Mouse (Mus musculus): ENCODE results near the gene Sox30. TPM values are rescaled to one million over a fixed set of nuclear protein-coding genes. Genes with fewer than 3 reads are reported as not detected.
A peak's percentile ranks its signal among the peaks of the same experiment; 100 is the strongest.

The Sox30 gene
- polyA plus RNA-seq, 1 experiment from 2014 or later, result not detected

- H3K27me3 ChIP-seq, result no peaks in the 10 kb centered on the region
- DNase-seq (ENCODE audit: low read depth, low spot score) (no peak), ATAC-seq (peak; percentile 21)
- no peak for TF ChIP-seq CTCF (IDR thresholded peaks at IDR 0.05)
- ChIA-PET CTCF (no interaction called here), POLR2A (no interaction called here)
- in situ Hi-C loops (cut with MboI; ENCODE audit: low pct_unique_long_range_greater_than_20kb), result loop anchor here (10.0 kb wide), 1 partner anchor 159 kb away; no protein-coding TSS in a partner anchor
Measured at GRCm38 (mm10) chr11:46055896-46056769, 76.0 kb downstream of the Sox30 start, which contains the start of gene Adam19. Adam19 (plus strand) TSS chr11:46055992.

GRCm38 (mm10) chr11:46056770-46057411 lies 76.8 kb downstream of the Sox30 start:
- ChIA-PET POLR2A (no interaction called here), CTCF (no interaction called here)
- ATAC-seq, result no peak
- no peak for TF ChIP-seq CTCF (IDR thresholded peaks at IDR 0.05)
- in situ Hi-C loops (cut with MboI; ENCODE audit: low pct_unique_long_range_greater_than_20kb), result loop anchor here (10.0 kb wide), 1 partner anchor 158 kb away; no protein-coding TSS in a partner anchor
- H3K27me3 ChIP-seq, result no peaks in the 10 kb centered on the region
- no peak for DNase-seq (ENCODE audit: low read depth, low spot score)

GRCm38 (mm10) chr11:46058011-46058410 lies 77.9 kb downstream of the Sox30 start:
- no peak for ATAC-seq
- in situ Hi-C loops (cut with MboI; ENCODE audit: low pct_unique_long_range_greater_than_20kb), result loop anchor here (10.0 kb wide), 1 partner anchor 157 kb away; no protein-coding TSS in a partner anchor
- ChIA-PET CTCF (interaction anchor here (0.8 kb wide), 1 partner anchor 24 kb away, joined by 3 read pairs; no protein-coding TSS in a partner anchor), POLR2A (no interaction called here)
- TF ChIP-seq CTCF (IDR thresholded peaks at IDR 0.05), result no peak
- DNase-seq (ENCODE audit: low read depth, low spot score), result no peak
- H3K27me3 ChIP-seq, result no peaks in the 10 kb centered on the region

GRCm38 (mm10) chr11:46058916-46059315 lies 78.8 kb downstream of the Sox30 start:
- ChIA-PET POLR2A (no interaction called here), CTCF (no interaction called here)
- in situ Hi-C loops (cut with MboI; ENCODE audit: low pct_unique_long_range_greater_than_20kb), result loop anchor here (10.0 kb wide), 1 partner anchor 156 kb away; no protein-coding TSS in a partner anchor
- no peaks in the 10 kb centered on the region for H3K27me3 ChIP-seq
- TF ChIP-seq CTCF (IDR thresholded peaks at IDR 0.05), result no peak
- ATAC-seq (no peak), DNase-seq (ENCODE audit: low read depth, low spot score) (no peak)

- ChIA-PET CTCF (no interaction called here), POLR2A (no interaction called here)
- in situ Hi-C loops (cut with MboI; ENCODE audit: low pct_unique_long_range_greater_than_20kb), result loop anchor here (10.0 kb wide), 1 partner anchor 155 kb away; no protein-coding TSS in a partner anchor
- no peak for TF ChIP-seq CTCF (IDR thresholded peaks at IDR 0.05)
- ATAC-seq, result no peak
- no peak for DNase-seq (ENCODE audit: low read depth, low spot score)
- no peaks in the 10 kb centered on the region for H3K27me3 ChIP-seq
Measured at GRCm38 (mm10) chr11:46059887-46060650, 80.0 kb downstream of the Sox30 start.

- DNase-seq (ENCODE audit: low read depth, low spot score) (no peak), ATAC-seq (no peak)
- TF ChIP-seq CTCF (IDR thresholded peaks at IDR 0.05), result no peak
- in situ Hi-C loops (cut with MboI; ENCODE audit: low pct_unique_long_range_greater_than_20kb), result no loop called here
- CTCF ChIA-PET, result no interaction called here
- H3K27me3 ChIP-seq, result no peaks in the 10 kb centered on the region
- POLR2A ChIA-PET, result no interaction called here
Measured at GRCm38 (mm10) chr11:46060651-46061020, 80.5 kb downstream of the Sox30 start.

- POLR2A ChIA-PET, result no interaction called here
- CTCF ChIA-PET, result no interaction called here
- no peak for TF ChIP-seq CTCF (IDR thresholded peaks at IDR 0.05)
- H3K27me3 ChIP-seq, result no peaks in the 10 kb centered on the region
- in situ Hi-C loops (cut with MboI; ENCODE audit: low pct_unique_long_range_greater_than_20kb), result no loop called here
- ATAC-seq (no peak), DNase-seq (ENCODE audit: low read depth, low spot score) (no peak)
Measured at GRCm38 (mm10) chr11:46061776-46062445, 81.8 kb downstream of the Sox30 start.

- DNase-seq (ENCODE audit: low read depth, low spot score) (no peak), ATAC-seq (no peak)
- H3K27me3 ChIP-seq, result no peaks in the 10 kb centered on the region
- in situ Hi-C loops (cut with MboI; ENCODE audit: low pct_unique_long_range_greater_than_20kb), result no loop called here
- POLR2A ChIA-PET, result no interaction called here
- CTCF ChIA-PET, result no interaction called here
- no peak for TF ChIP-seq CTCF (IDR thresholded peaks at IDR 0.05)
Measured at GRCm38 (mm10) chr11:46062569-46062968, 82.5 kb downstream of the Sox30 start.

- peak; percentile 46 for ATAC-seq
- POLR2A ChIA-PET, result no interaction called here
- H3K27me3 ChIP-seq, result no peaks in the 10 kb centered on the region
- no peak for DNase-seq (ENCODE audit: low read depth, low spot score)
- CTCF ChIA-PET, result no interaction called here
- no peak for TF ChIP-seq CTCF (IDR thresholded peaks at IDR 0.05)
- in situ Hi-C loops (cut with MboI; ENCODE audit: low pct_unique_long_range_greater_than_20kb), result no loop called here
Measured at GRCm38 (mm10) chr11:46062993-46063731, 83.1 kb downstream of the Sox30 start.

All from Patski (cell line).